Mouse (Mus musculus): ENCODE measurements at regions not wholly inside any gene's neighbourhood (a gene's known extent, or its start where the extent isn't known, plus 50 kb on each side); places are given as distances from the start of the nearest gene placed in this dataset.
A peak's percentile ranks its signal among the peaks of the same experiment; 100 is the strongest.

- Histone ChIP-seq H3K27me3 (replicated peaks; ENCODE audit: insufficient read depth, low read length) (no peaks in the 10 kb centered on the region), H3K4me2 (replicated peaks; ENCODE audit: low read depth, low read length) (no peak overlapping the region), H3K4me3 (ENCODE audit: low read depth, low read length) (no peak overlapping the region), H3K36me3 (ENCODE audit: insufficient read depth, low read length) (no peaks in the 10 kb centered on the region), H3K27ac (ENCODE audit: low read length) (no peak overlapping the region), H3K9me3 (ENCODE audit: low read length) (no peaks in the 10 kb centered on the region), H3K9ac (replicated peaks; ENCODE audit: low read depth) (no peak overlapping the region), H3K4me1 (ENCODE audit: insufficient read depth, low read depth, low read length) (no peaks in the 10 kb centered on the region)
- DNase-seq (ENCODE audit: low spot score): peak; percentile 42
- no peak for ATAC-seq
- no peak for TF ChIP-seq EP300 (IDR thresholded peaks at IDR 0.05)
- TF ChIP-seq CTCF (IDR thresholded peaks at IDR 0.05): no peak
Measured at GRCm38 (mm10) chr6:98731010-98731530, 388.5 kb upstream of the Gm765 start.

GRCm38 (mm10) chr6:98726605-98727144 lies 384.1 kb upstream of the Gm765 start:
- WGBS: 56% methylated on average over 5 of the region's 5 CpGs
- DNase-seq (ENCODE audit: low spot score) (peak; percentile 10), ATAC-seq (no peak)
- Histone ChIP-seq H3K4me2 (replicated peaks; ENCODE audit: low read depth, low read length) (no peak overlapping the region), H3K4me3 (ENCODE audit: low read depth, low read length) (no peak overlapping the region), H3K27ac (ENCODE audit: low read length) (no peak overlapping the region), H3K4me1 (ENCODE audit: insufficient read depth, low read depth, low read length) (no peaks in the 10 kb centered on the region), H3K9ac (replicated peaks; ENCODE audit: low read depth) (no peak overlapping the region), H3K9me3 (ENCODE audit: low read length) (no peaks in the 10 kb centered on the region), H3K36me3 (ENCODE audit: insufficient read depth, low read length) (no peaks in the 10 kb centered on the region), H3K27me3 (replicated peaks; ENCODE audit: insufficient read depth, low read length) (no peaks in the 10 kb centered on the region)
- TF ChIP-seq EP300 (IDR thresholded peaks at IDR 0.05) (no peak), CTCF (IDR thresholded peaks at IDR 0.05) (no peak)

- ATAC-seq: no peak
- H3K27ac ChIP-seq (ENCODE audit: low read length): no peak overlapping the region
- TF ChIP-seq CTCF (IDR thresholded peaks at IDR 0.05) (no peak), EP300 (IDR thresholded peaks at IDR 0.05) (no peak)
- no peak overlapping the region for H3K9ac ChIP-seq (replicated peaks; ENCODE audit: low read depth)
- H3K36me3 ChIP-seq (ENCODE audit: insufficient read depth, low read length): no peaks in the 10 kb centered on the region
- 34% methylated on average over 14 of the region's 14 CpGs for WGBS
- no peaks in the 10 kb centered on the region for H3K4me1 ChIP-seq (ENCODE audit: insufficient read depth, low read depth, low read length)
- H3K4me3 ChIP-seq (ENCODE audit: low read depth, low read length): no peak overlapping the region
- DNase-seq (ENCODE audit: low spot score): no peak
- no peaks in the 10 kb centered on the region for H3K27me3 ChIP-seq (replicated peaks; ENCODE audit: insufficient read depth, low read length)
- H3K4me2 ChIP-seq (replicated peaks; ENCODE audit: low read depth, low read length): no peak overlapping the region
- no peaks in the 10 kb centered on the region for H3K9me3 ChIP-seq (ENCODE audit: low read length)
Measured at GRCm38 (mm10) chr6:98704887-98705622, 362.5 kb upstream of the Gm765 start.

GRCm38 (mm10) chr6:98697571-98697970 lies 355.0 kb upstream of the Gm765 start:
- Histone ChIP-seq H3K9me3 (ENCODE audit: low read length) (no peaks in the 10 kb centered on the region), H3K4me2 (replicated peaks; ENCODE audit: low read depth, low read length) (no peak overlapping the region), H3K27me3 (replicated peaks; ENCODE audit: insufficient read depth, low read length) (no peaks in the 10 kb centered on the region), H3K4me3 (ENCODE audit: low read depth, low read length) (no peak overlapping the region), H3K27ac (ENCODE audit: low read length) (no peak overlapping the region), H3K36me3 (ENCODE audit: insufficient read depth, low read length) (no peaks in the 10 kb centered on the region), H3K4me1 (ENCODE audit: insufficient read depth, low read depth, low read length) (no peaks in the 10 kb centered on the region), H3K9ac (replicated peaks; ENCODE audit: low read depth) (no peak overlapping the region)
- DNase-seq (ENCODE audit: low spot score): no peak
- 80% methylated on average over 7 of the region's 7 CpGs for WGBS
- no peak for TF ChIP-seq CTCF (IDR thresholded peaks at IDR 0.05)
- TF ChIP-seq EP300 (IDR thresholded peaks at IDR 0.05): no peak
- no peak for ATAC-seq

GRCm38 (mm10) chr6:98693411-98693810 lies 350.9 kb upstream of the Gm765 start:
- H3K9ac ChIP-seq (replicated peaks; ENCODE audit: low read depth): no peak overlapping the region
- no peaks in the 10 kb centered on the region for H3K9me3 ChIP-seq (ENCODE audit: low read length)
- H3K4me1 ChIP-seq (ENCODE audit: insufficient read depth, low read depth, low read length): no peaks in the 10 kb centered on the region
- no peaks in the 10 kb centered on the region for H3K27me3 ChIP-seq (replicated peaks; ENCODE audit: insufficient read depth, low read length)
- H3K27ac ChIP-seq (ENCODE audit: low read length): no peak overlapping the region
- ATAC-seq: no peak
- H3K36me3 ChIP-seq (ENCODE audit: insufficient read depth, low read length): no peaks in the 10 kb centered on the region
- DNase-seq (ENCODE audit: low spot score): no peak
- H3K4me3 ChIP-seq (ENCODE audit: low read depth, low read length): no peak overlapping the region
- TF ChIP-seq EP300 (IDR thresholded peaks at IDR 0.05): no peak
- H3K4me2 ChIP-seq (replicated peaks; ENCODE audit: low read depth, low read length): no peak overlapping the region
- 77% methylated on average over 8 of the region's 8 CpGs for WGBS

GRCm38 (mm10) chr6:98690133-98690532 lies 347.6 kb upstream of the Gm765 start:
- Histone ChIP-seq H3K4me2 (replicated peaks; ENCODE audit: low read depth, low read length) (no peak overlapping the region), H3K27me3 (replicated peaks; ENCODE audit: insufficient read depth, low read length) (no peaks in the 10 kb centered on the region), H3K4me3 (ENCODE audit: low read depth, low read length) (no peak overlapping the region), H3K4me1 (ENCODE audit: insufficient read depth, low read depth, low read length) (no peaks in the 10 kb centered on the region), H3K36me3 (ENCODE audit: insufficient read depth, low read length) (no peaks in the 10 kb centered on the region), H3K9ac (replicated peaks; ENCODE audit: low read depth) (no peak overlapping the region), H3K27ac (ENCODE audit: low read length) (no peak overlapping the region), H3K9me3 (ENCODE audit: low read length) (no peaks in the 10 kb centered on the region)
- no peak for DNase-seq (ENCODE audit: low spot score)
- 67% methylated on average over 9 of the region's 9 CpGs for WGBS
- ATAC-seq: no peak
- no peak for TF ChIP-seq CTCF (IDR thresholded peaks at IDR 0.05)
- no peak for TF ChIP-seq EP300 (IDR thresholded peaks at IDR 0.05)

Measured in lung, postnatal 0 days (tissue).